Mouse (Mus musculus) lung, embryonic 14.5 days (tissue): ENCODE data around the gene Dusp19. TPM values are rescaled to one million over a fixed set of nuclear protein-coding genes. Genes with fewer than 3 reads are reported as not detected.
A peak's percentile ranks its signal among the peaks of the same experiment; 100 is the strongest.

Source experiments
- ATAC-seq: fragments of 200-750 bp; cut with Nextera tagmentation; 2 replicates; pipeline ENCODE4 v1.8.0; 2017; ENCODE audit warnings: mild to moderate bottlenecking, moderate TSS enrichment, moderate library complexity; ENCODE audit not compliant: insufficient read depth
- DNase-seq: peaks from one replicate; pipeline ENCODE4 v3.0.0-alpha.2; 2015
- H3K27ac ChIP-seq: fragments of 300-500 bp; sonication (generic); 2 replicates; pipeline ENCODE4 v1.5.1; 2014; ENCODE audit warnings: low read depth, mild to moderate bottlenecking, moderate library complexity
- H3K27me3 ChIP-seq: fragments of 300-500 bp; sonication (generic); 2 replicates; pipeline ENCODE4 v1.6.1; 2014; ENCODE audit warnings: low read length, control low read depth; ENCODE audit not compliant: insufficient read depth
- H3K36me3 ChIP-seq: fragments of 300-500 bp; sonication (generic); 2 replicates; pipeline ENCODE4 v1.6.1; 2014; ENCODE audit warnings: control low read depth; ENCODE audit not compliant: insufficient read depth
- H3K4me1 ChIP-seq: fragments of 300-500 bp; sonication (generic); 2 replicates; pipeline ENCODE4 v1.6.1; 2014; ENCODE audit warnings: antibody characterized with exemption, control low read depth; ENCODE audit not compliant: insufficient read depth
- H3K4me2 ChIP-seq: fragments of 300-500 bp; sonication (generic); 2 replicates; pipeline ENCODE4 v1.6.1; 2014; ENCODE audit warnings: mild to moderate bottlenecking
- H3K4me3 ChIP-seq: fragments of 300-500 bp; sonication (generic); 2 replicates; pipeline ENCODE4 v1.5.1; 2014; ENCODE audit warnings: low read depth, low read length
- H3K9ac ChIP-seq: fragments of 300-500 bp; sonication (generic); 2 replicates; pipeline ENCODE4 v1.6.1; 2014
- H3K9me3 ChIP-seq: fragments of 300-500 bp; sonication (generic); 2 replicates; pipeline ENCODE4 v1.6.1; 2016; ENCODE audit warnings: low read depth, low read length, control low read depth
- CTCF ChIP-seq: IDR thresholded peaks from 2 replicates; pipeline ENCODE4 v1.5.1; 2016; ENCODE audit warnings: antibody characterized with exemption, low read depth
- WGBS: fragments of 180-500 bp; shearing (Covaris S2); extraction: QIAGEN DNeasy Blood & Tissue Kit; methylation state at CpG from one replicate; pipeline ENCODE4 v1.1.7; 2014; 5-methylcytosine and 5-hydroxymethylcytosine counted together
- polyA plus RNA-seq: library from polyadenylated mRNA; unstranded; fragments of >200 nt; fragmentation: Nextera tagmentation; extraction: Ambion mirVana; gene quantifications from 2 replicates; pipeline ENCODE4 v1.2.1, GENCODE M21; 2014

The Dusp19 gene
- polyA plus RNA-seq, result 15.1 and 16.8 TPM in 2 replicates

DNA sequence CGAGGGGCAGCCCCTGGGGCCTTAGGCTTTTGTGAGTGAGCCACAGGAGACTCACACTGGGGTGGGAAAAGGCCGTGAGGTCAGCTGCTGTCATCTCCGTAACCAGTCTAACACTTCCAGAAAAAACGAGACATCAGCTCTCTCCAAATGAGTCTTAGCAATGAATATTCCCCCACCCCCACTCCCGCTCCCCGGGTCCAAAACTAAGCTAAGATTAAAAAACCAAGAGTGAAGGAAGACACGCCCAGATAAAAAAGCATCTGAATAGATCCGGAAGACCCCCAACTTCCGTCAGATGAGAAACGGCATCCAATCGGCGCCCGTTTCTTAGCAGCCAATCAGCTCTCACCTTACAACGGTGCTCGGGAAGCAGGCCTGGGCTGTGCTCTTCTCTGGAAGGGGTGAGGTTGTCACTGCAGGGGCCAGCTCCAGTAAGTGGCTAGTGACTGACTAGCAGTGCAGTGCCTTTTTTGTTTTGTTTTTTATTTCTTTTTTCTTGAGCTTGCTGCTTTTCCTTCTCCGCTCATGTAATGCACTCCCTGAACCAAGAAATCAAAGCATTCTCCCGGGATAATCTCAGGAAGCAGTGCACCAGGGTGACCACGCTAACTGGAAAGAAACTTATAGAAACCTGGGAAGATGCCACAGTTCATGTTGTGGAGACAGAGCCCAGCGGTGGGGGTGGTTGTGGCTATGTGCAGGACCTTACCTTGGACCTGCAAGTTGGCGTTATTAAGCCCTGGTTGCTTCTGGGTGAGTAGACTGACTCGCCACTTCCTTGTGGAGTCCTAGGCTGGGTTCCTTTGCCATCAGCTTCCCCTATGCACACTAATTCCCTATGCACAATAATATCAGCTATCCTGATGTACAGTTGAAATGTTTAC, at the start of gene Dusp19, which contains the start of gene Nup35:
Dusp19 (plus strand) TSS at position 192 of the 884 bp plus-strand sequence.
Nup35 (plus strand) TSS at position 383 of the 884 bp plus-strand sequence.
- ATAC-seq (peak; percentile 100), DNase-seq (peak; percentile 99)
- H3K27ac ChIP-seq, result peak within 1 kb of the TSS; percentile 51
- 0 out of 2 replicates have a peak, but pooled peaks cover 5% of the 10 kb centered on the region for H3K4me1 ChIP-seq
- H3K4me2 ChIP-seq, result peak within 1 kb of the TSS; percentile 78
- no peaks in the 10 kb centered on the region for H3K27me3 ChIP-seq
- H3K9ac ChIP-seq, result peak within 1 kb of the TSS; percentile 74
- H3K4me3 ChIP-seq, result peak within 1 kb of the TSS; percentile 62
- H3K36me3 ChIP-seq, result no peaks in the 10 kb centered on the region
- no peak for TF ChIP-seq CTCF
- WGBS, result 1% methylated on average over 21 of the region's 21 CpGs
- no peaks in the 10 kb centered on the region for H3K9me3 ChIP-seq

DNA sequence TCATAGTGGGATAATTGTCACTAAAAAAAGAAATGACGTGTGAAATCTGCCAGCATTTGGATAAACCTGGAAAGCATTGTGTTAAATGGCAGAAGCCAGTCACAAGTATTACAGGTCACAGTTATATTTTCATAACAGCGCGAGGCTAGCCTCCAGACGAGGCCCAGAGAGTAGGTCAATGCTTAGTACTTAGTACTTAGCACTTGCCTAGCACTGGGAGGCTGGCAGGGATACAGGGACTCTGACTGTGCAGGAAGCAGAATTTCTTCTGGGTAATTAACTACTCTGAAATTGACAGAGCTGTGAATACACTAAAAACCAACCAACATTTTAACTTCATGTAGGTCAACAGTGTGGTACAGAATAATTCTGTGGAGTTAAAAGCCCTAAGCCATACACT, 49.4 kb upstream of the Dusp19 start:
- Histone ChIP-seq H3K27ac (no peak overlapping the region), H3K4me1 (no peaks in the 10 kb centered on the region), H3K4me3 (no peak overlapping the region), H3K9ac (no peak overlapping the region), H3K4me2 (no peak overlapping the region), H3K27me3 (no peaks in the 10 kb centered on the region), H3K9me3 (no peaks in the 10 kb centered on the region), H3K36me3 (0 out of 2 replicates have a peak, but pooled peaks cover 4% of the 10 kb centered on the region)
- no peak for TF ChIP-seq CTCF
- 84% methylated on average over 4 of the region's 4 CpGs for WGBS
- DNase-seq (no peak), ATAC-seq (no peak)

GRCm38 (mm10) chr2:80570656-80571055, 46.2 kb upstream of the Dusp19 start:
- no peak for TF ChIP-seq CTCF
- H3K4me2 ChIP-seq, result no peak overlapping the region
- no peaks in the 10 kb centered on the region for H3K9me3 ChIP-seq
- no peak overlapping the region for H3K4me3 ChIP-seq
- WGBS, result 65% methylated on average over 4 of the region's 4 CpGs
- 0 out of 2 replicates have a peak, but pooled peaks cover 4% of the 10 kb centered on the region for H3K36me3 ChIP-seq
- no peaks in the 10 kb centered on the region for H3K27me3 ChIP-seq
- no peak overlapping the region for H3K9ac ChIP-seq
- H3K4me1 ChIP-seq, result no peaks in the 10 kb centered on the region
- no peak overlapping the region for H3K27ac ChIP-seq
- ATAC-seq (no peak), DNase-seq (no peak)

DNA sequence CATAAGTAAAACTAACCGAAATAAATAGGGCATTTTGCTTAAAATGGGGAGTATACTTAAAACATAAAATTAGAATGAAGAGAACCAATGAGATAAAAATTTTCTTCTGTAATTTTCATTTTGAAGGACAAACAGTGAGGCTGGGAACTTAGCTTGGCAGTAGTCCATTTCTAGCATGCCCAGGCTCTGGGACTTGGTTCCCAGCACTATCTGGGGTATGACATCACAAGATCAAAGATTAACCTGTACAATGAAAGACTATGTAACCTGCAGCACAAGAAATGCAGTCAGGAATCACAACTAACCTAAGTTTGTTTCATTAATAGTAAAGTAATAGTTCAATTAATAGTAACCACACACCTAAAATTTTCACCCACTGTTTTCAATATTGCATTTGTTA, 39.6 kb upstream of the Dusp19 start:
- no peak overlapping the region for H3K27ac ChIP-seq
- no peak for ATAC-seq
- peaks cover 9% of the 10 kb centered on the region for H3K4me1 ChIP-seq
- H3K27me3 ChIP-seq, result no peaks in the 10 kb centered on the region
- no peak for DNase-seq
- H3K9me3 ChIP-seq, result no peaks in the 10 kb centered on the region
- WGBS, result 92% methylated on average over 1 of the region's 1 CpGs
- TF ChIP-seq CTCF, result no peak
- no peak overlapping the region for H3K4me3 ChIP-seq
- no peak overlapping the region for H3K9ac ChIP-seq
- H3K4me2 ChIP-seq, result no peak overlapping the region
- no peaks in the 10 kb centered on the region for H3K36me3 ChIP-seq

DNA sequence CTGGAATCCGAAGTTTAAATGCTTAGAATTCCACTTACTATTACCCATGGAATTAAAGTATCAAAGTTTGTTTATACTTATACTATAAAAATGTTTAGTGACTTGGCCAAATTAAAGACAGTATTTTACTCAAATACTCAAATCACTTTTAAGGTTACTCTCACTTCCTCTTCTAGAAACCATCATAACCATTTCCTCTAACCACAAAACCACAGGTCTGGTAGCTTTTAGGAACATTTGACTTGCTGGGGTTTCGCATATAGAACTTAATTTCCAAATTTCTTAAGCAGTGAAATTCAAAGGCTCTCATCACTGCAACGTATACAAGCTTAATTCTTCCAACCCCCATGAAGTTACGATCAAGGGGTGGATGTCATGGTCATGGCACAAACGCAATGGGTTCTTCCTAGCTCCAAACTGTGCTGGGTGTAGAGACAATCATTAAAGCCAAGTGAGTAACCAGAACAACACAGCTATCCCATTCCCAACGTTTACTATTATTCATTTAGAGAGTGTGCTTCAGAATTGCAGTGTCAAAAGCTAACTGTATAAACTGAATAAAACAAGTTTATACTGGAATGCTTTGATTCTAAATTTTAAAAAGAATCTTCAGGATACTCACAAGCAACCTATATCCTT, 37.5 kb upstream of the Dusp19 start:
- Histone ChIP-seq H3K9me3 (no peaks in the 10 kb centered on the region), H3K4me2 (peak overlapping the region; percentile 73), H3K36me3 (no peaks in the 10 kb centered on the region), H3K4me1 (peaks cover 9% of the 10 kb centered on the region), H3K27ac (no peak overlapping the region), H3K4me3 (peak overlapping the region; percentile 88), H3K27me3 (no peaks in the 10 kb centered on the region), H3K9ac (peak overlapping the region; percentile 30; the same call in 1 of the 2 replicates)
- no peak for ATAC-seq
- no peak for TF ChIP-seq CTCF
- DNase-seq, result no peak
- WGBS, result 32% methylated on average over 6 of the region's 6 CpGs

DNA sequence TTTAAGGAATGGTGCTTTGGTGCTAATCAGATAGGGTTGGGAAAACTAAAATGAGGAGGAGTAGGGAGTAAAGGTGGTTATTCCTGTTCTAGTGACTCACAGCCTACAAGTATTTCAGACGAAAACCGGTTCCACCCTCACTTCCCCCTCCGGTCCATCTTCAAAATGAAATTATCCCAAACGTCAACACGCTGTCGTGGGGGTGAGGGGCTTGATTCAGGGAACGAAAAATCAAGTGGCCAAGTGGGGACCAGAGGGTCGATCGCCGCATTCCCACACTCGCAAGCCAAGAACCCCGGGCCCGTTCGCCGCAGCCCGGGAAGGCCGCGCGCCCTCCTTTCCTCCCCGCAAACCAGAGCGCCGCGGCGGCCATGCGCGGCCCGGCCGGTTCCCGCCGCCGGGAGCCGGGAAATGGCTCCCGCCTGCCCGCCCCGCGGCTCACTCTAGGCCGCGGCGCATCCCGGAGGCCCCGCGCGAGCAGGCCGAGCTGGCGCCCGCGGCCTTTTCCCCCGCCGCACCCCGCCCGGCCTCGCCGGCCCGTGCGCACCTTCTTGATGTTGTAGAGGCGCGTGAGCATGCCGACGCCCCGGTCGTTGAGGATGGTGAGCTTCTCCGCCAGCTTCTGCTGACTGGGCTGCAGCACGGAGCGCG, 36.4 kb upstream of the Dusp19 start:
- ATAC-seq (peak; percentile 71), DNase-seq (peak; percentile 64)
- TF ChIP-seq CTCF, result no peak
- H3K4me2 ChIP-seq, result peak overlapping the region; percentile 73
- peaks cover 9% of the 10 kb centered on the region for H3K4me1 ChIP-seq
- H3K9ac ChIP-seq, result peak overlapping the region; percentile 98
- H3K9me3 ChIP-seq, result no peaks in the 10 kb centered on the region
- H3K4me3 ChIP-seq, result peak overlapping the region; percentile 88
- peak overlapping the region; percentile 98 for H3K27ac ChIP-seq
- WGBS, result under 1% methylated on average over 52 of the region's 65 CpGs
- no peaks in the 10 kb centered on the region for H3K27me3 ChIP-seq
- H3K36me3 ChIP-seq, result no peaks in the 10 kb centered on the region
